Mouse (Mus musculus) G1E (cell line): ENCODE data around the gene Zfp467.

Experiments
- CTCF ChIP-seq: IDR thresholded peaks from 2 replicates; pipeline ENCODE4 v1.5.1; 2012; ENCODE audit warnings: low read depth, low read length, inconsistent platforms, mixed read lengths
- GATA1 ChIP-seq: IDR thresholded peaks from 2 replicates; pipeline ENCODE4 v1.6.1; 2012; ENCODE audit warnings: borderline replicate concordance, low read length, inconsistent platforms, mixed read lengths
- POLR2AphosphoS5 ChIP-seq: IDR thresholded peaks from 2 replicates; pipeline ENCODE4 v1.6.1; 2012; ENCODE audit warnings: low read depth, low read length, inconsistent platforms; ENCODE audit not compliant: insufficient replicate concordance

DNA sequence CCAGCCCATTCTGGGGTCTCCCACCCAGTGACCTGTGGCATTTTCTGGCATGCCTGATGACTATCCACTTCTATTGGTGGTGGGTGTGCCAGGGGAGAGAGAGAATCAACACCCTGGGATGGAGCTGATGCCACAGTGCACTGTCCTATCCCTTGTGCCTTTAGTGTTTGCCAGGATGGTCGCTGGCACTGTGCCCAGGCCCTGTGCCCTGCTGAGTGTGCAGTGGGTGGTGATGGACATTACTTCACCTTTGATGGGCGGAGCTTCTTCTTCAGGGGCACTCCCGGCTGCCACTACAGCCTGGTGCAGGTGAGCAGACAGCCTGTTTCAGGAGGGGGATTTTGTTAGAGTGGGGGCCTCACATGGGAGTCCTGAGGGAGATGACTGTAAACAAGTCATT lies 7.1 kb upstream of the Zfp467 start:
- TF ChIP-seq CTCF = no peak
- no peak for TF ChIP-seq GATA1
- no peak for TF ChIP-seq POLR2AphosphoS5
